Mouse (Mus musculus) macrophage (primary cell): ENCODE measurements around the gene Prkaa1. TPM values are rescaled to one million over a fixed set of nuclear protein-coding genes. Genes with fewer than 3 reads are reported as not detected.
A peak's percentile ranks its signal among the peaks of the same experiment; 100 is the strongest.

Experiments used
- H3K27ac ChIP-seq: fragments of 350-480 bp; formaldehyde crosslinking; 2 replicates; pipeline ENCODE4 v1.9.0; 2021
- H3K36me3 ChIP-seq: fragments of 350-480 bp; formaldehyde crosslinking; 2 replicates; pipeline ENCODE4 v1.9.0; 2021; ENCODE audit errors: inconsistent target
- H3K4me3 ChIP-seq: fragments of 350-480 bp; formaldehyde crosslinking; 2 replicates; pipeline ENCODE4 v1.9.0; 2021; ENCODE audit errors: inconsistent target
- H3K79me2 ChIP-seq: fragments of 350-480 bp; formaldehyde crosslinking; 2 replicates; pipeline ENCODE4 v1.9.0; 2021; ENCODE audit errors: inconsistent target
- WGBS: methylation state at CpG from one replicate; pipeline ENCODE4 v1.1.7; 2026; ENCODE audit warnings: inconsistent platforms; ENCODE audit not compliant: missing documents; 5-methylcytosine and 5-hydroxymethylcytosine counted together
- polyA plus RNA-seq: library from polyadenylated mRNA; stranded (reverse); fragments of 250-400 nt; gene quantifications from 3 replicates; pipeline ENCODE4 v1.2.4, GENCODE M21; 2018; ENCODE audit warnings: inconsistent platforms
- total RNA-seq, 78 experiments: library from RNA; depleted of rRNA; stranded (reverse); fragments of 250-400 nt; gene quantifications; 1 replicate in 9 of 78; 2 replicates in 24 of 78; 3 replicates in 43 of 78; 4 replicates in 2 of 78; pipeline ENCODE4 v1.2.4; 2018; ENCODE audit warnings: inconsistent platforms in 56 of 78

Gene Prkaa1
- total RNA-seq (2018; cell fraction: chromatin; rRNA removed), result 10 to 100 TPM; 10.4 to 40.4 (median 28.3) TPM
- 10 to 100 TPM; 19.2 to 34.7 (median 30.9) TPM for total RNA-seq (2018; cell fraction: cytosol; rRNA removed)
- 10 to 100 TPM; 13.8 to 60.4 (median 30.0) TPM for total RNA-seq (2018; cell fraction: nucleus; rRNA removed)
- polyA plus RNA-seq, result 20.7 to 31.7 TPM (median 23.3 TPM) in 3 replicates

DNA sequence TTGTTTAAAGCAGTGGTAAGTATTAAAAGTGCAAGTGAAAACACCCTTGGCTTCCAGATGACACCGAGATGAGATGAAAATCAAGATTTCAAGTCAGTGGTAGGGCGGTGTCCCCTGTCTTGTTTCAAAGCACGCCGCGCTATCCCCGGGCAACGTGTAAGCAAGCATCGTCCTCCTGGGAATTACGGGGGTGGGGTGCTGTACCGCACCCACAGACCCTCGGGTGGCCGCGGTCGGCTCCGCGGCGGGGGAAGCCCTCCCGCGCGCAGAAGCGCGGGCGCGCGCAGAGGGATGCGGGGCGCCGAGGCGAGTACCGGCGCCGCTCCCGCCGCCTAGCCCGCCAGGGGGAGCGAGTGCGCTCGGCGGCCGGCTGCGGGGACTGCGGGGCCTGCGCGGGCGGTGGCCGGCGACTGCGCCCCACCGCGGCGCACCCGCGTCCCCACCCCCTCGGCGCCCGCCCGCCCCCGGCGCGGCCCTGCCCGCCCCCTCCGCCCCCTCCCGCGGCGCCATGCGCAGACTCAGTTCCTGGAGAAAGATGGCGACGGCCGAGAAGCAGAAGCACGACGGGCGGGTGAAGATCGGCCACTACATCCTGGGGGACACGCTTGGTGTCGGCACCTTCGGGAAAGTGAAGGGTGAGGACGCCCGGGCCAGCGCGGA lies at the start of gene Prkaa1:
Gene Prkaa1 (plus strand): TSS at position 501 of the 660 bp plus-strand sequence.
- under 1% methylated on average over 65 of the region's 80 CpGs for WGBS
- Histone ChIP-seq H3K27ac (no peak within 1 kb of the TSS), H3K79me2 (peaks cover 45% of the 10 kb centered on the region), H3K36me3 (no peaks in the 10 kb centered on the region), H3K4me3 (peak within 1 kb of the TSS; percentile 63)

DNA sequence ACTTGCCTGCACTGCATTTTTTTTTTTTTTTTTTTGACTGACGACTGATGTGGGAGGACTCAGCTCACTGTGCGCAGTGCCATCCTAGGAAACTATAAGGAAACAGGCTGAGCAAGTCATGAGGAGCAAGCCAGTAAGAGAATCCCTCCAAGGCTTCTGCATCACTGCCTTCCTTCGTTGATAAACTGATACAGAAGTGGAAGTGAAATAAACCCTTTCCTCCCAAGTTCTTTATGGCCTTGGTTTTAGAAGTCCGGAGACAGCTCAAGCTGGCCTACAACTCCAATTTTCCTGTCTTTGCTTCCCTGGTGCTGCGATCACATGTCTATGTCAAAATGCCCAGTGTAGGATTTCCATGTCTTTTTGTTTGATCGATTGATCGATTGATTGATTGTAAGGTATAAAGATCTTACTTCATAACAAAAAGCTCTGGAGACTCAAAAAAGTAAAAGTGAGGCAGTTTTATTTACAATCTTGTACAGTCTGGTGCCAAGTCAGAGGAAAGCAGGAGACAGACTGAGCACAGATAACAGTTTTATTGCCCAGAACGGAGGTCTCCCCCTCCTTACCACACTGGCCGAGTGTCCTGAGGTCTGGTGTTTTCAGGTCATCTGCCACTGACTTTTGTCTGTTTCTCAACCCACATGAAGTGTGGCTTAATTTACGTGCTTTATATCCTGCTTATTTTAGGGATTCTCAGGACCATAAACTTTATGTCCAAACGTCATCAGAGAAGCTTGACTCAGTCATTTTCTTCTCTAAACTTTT lies 47.9 kb upstream of the Prkaa1 start:
- Histone ChIP-seq H3K27ac (no peak overlapping the region), H3K4me3 (no peak overlapping the region), H3K36me3 (no peaks in the 10 kb centered on the region), H3K79me2 (no peaks in the 10 kb centered on the region)
- 91% methylated on average over 11 of the region's 11 CpGs for WGBS

DNA sequence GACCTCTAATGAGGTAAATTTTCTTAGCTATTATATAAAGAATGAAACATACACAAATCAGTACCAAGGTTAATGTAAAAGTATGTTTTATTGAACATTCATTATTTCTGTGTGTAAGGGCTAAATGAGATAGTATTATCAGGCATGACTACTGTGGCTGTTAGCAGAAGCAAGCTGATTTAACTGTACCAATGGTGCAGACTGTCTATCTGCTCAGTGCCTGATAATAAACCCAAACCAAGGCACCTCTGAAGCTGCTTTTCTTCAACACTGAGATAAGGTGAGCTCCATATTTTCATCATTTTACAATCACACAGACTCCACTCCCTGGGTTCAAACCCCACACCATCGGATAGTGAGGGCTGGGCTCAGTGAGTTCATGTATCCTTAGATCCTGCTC lies 46.3 kb upstream of the Prkaa1 start:
- WGBS, result 100% methylated on average over 1 of the region's 1 CpGs

DNA sequence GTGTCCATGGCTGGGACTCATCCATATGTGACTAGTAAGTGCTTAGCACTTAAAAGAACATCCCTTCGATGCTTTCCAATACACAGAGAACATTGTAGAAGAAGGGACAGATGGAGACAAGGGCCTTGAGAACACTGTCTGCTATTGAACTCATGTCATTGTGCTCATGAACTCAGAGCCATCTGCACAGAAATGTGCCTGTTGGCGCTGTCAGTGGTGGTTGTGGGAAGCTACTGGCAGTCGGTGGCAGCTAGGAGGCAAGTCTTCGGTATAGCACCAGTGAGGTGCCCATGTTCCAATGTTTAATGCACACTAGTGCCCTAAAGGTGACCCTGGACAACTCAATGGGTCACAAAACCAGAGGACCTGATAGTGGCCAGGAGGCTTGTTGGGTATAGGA lies 41.3 kb upstream of the Prkaa1 start:
- 88% methylated on average over 4 of the region's 4 CpGs for WGBS
- Histone ChIP-seq H3K36me3 (peaks cover 9% of the 10 kb centered on the region; the same call in 1 of the 2 replicates), H3K4me3 (no peak overlapping the region), H3K79me2 (no peaks in the 10 kb centered on the region), H3K27ac (no peak overlapping the region)

More for the DNA sequence above, 46.3 kb upstream of the Prkaa1 start:
- H3K79me2 ChIP-seq, result no peaks in the 10 kb centered on the region
- no peak overlapping the region for H3K4me3 ChIP-seq
- H3K27ac ChIP-seq, result no peak overlapping the region
- no peaks in the 10 kb centered on the region for H3K36me3 ChIP-seq

DNA sequence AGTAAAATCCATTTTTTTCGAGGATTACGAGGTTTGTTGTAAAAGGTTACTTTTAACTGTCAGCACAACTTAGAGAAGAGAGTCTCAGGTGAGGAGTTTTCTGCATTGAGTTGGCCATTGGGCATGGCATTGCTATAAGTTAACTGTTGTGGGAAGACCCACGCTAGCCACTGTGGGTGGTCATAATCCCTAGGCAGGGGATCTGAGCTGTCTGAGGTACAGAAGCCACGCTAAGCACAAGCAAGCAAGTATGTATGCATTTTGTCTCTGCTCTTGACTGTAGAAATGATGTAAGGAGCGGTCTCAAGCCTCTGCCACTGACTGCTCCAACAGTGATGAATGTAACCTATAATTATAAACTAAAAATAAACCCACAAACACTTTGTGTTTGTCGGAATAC lies 37.8 kb upstream of the Prkaa1 start:
- Histone ChIP-seq H3K36me3 (peaks cover 9% of the 10 kb centered on the region; the same call in 1 of the 2 replicates), H3K27ac (no peak overlapping the region), H3K79me2 (no peaks in the 10 kb centered on the region), H3K4me3 (no peak overlapping the region)
- 90% methylated on average over 6 of the region's 6 CpGs for WGBS

DNA sequence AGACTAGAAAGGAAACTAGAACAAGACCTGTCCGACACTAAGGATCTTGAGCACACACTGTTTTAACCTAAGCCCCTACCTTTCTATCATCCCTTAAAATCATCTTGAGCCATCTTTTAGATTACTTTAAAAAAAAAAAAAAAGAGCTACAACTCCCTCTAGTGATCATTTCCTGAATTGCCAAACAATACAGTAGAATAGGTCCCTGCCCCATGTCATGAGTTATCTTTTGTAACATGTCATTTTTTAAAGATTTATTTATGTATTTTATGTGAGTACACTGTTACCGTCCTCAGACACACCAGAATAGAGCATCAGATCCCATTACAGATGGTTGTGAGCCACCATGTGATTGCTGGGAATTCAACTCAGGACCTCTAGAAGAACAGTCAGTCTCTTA lies 37.4 kb upstream of the Prkaa1 start:
- Histone ChIP-seq H3K4me3 (no peak overlapping the region), H3K79me2 (no peaks in the 10 kb centered on the region), H3K27ac (no peak overlapping the region), H3K36me3 (peaks cover 9% of the 10 kb centered on the region; the same call in 1 of the 2 replicates)
- WGBS, result 60% methylated on average over 2 of the region's 2 CpGs

DNA sequence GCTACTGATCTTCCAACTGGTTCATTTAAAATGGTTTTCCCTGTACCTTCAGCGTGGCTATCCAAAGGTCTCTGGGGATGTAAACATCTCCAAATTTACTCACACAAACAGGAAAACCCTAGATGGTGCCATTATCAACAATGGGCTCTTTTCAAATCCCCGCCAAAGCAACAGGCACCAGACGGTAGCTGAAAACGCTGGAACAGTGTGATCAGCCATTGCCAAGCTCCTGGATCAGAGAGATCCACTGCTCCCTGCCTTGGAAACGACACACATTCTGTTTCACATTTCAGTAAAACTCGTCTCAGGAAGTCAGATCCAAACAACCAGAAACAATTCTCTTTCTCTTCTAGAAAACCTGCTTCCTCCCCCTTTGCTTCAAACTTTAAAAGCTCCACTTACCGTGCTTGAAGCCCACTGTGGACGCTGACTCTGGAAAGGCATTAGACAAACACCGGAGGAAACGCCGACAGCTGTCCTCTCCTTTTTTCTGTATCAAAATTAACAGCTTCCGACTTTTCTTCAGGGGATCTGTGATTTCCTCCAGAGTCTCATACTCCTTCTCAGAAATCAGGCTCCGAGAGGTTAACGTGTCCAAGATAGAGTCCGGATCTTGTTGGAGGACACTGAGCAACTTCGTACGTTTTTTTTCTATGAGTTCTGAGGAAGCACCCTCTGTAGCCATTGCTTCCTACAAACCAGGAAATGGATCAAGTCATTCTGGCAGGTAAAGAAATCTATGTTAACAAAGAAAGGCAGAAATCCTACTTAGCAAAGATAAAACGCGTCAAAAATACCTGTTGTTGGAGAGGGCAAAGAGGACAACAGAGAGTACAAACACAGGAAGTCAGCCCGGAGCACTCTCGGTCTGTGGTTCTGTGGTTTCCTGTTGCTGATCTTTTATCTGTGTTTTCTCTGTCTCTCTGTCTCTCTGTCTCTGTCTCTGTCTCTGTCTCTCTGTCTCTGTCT lies 35.7 kb upstream of the Prkaa1 start, which contains the start of gene Card6:
Gene Card6 (minus strand): TSS at position 854 of the 969 bp plus-strand sequence.
- Histone ChIP-seq H3K4me3 (peak within 1 kb of the TSS; percentile 51), H3K79me2 (no peaks in the 10 kb centered on the region), H3K27ac (no peak within 1 kb of the TSS), H3K36me3 (peaks cover 9% of the 10 kb centered on the region; the same call in 1 of the 2 replicates)
- 8% methylated on average over 21 of the region's 21 CpGs for WGBS

DNA sequence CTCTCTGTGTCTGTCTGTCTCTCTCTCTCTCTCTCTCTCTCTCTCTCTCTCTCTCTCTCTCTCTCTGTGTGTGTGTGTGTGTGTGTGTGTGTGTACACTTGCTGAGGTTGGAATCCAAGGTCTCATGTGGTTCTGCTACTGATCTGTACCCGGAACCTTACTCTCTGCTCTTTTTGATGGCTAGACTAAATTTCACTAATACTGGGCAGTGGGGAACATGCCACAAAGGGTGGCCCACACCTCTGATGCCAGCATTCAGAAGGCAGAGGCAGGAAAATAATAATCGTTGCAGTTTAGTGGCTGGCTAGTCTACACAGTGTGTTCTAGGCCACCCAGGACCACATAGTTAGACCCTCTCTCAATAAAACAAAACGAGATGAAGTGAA lies 35.0 kb upstream of the Prkaa1 start:
- 25% methylated on average over 3 of the region's 3 CpGs for WGBS
- no peak overlapping the region for H3K27ac ChIP-seq
- H3K4me3 ChIP-seq, result peak overlapping the region; percentile 51; the same call in 1 of the 2 replicates
- peaks cover 9% of the 10 kb centered on the region; the same call in 1 of the 2 replicates for H3K36me3 ChIP-seq
- H3K79me2 ChIP-seq, result no peaks in the 10 kb centered on the region

DNA sequence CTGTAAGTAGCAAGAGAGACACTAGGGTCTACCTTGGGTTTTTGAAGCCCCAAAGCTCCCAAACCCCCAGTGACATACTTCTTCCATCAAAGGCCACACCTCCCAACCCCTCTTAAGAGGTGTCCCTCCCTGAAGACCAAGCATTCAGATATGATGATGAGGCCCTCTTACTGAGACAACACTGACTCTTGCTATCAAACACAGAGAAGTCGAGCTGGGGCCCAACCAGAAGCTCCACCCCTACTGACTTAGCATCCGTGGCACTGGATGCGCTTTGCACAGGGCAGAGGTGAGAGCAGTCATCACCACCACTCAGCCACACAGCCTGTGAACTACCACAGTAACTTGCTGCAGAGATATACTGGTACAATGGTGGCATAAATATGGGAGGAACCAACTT lies 31.0 kb upstream of the Prkaa1 start:
- peaks cover 18% of the 10 kb centered on the region for H3K79me2 ChIP-seq
- no peak overlapping the region for H3K4me3 ChIP-seq
- 0 out of 2 replicates have a peak, but pooled peaks cover 1% of the 10 kb centered on the region for H3K36me3 ChIP-seq
- H3K27ac ChIP-seq, result no peak overlapping the region
- 92% methylated on average over 3 of the region's 3 CpGs for WGBS

DNA sequence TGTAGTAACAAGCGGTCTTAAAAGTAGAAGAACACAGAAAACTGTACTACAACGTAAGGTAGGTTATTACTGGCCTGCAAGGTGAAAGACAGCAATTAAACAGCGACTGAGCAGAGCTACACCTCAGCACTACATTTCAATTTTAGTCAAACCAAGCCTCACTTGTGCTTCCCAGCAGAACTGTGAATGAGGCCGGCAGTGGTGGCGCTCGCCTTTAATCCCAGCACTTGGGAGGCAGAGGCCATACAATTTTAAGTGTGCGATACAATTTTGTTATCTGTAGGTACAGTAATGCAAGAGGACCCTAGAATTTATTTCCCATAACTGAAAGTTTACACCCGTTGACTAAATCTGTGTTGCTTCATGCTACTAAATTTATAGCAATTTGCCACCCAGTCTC lies 28.5 kb upstream of the Prkaa1 start:
- WGBS, result 78% methylated on average over 8 of the region's 8 CpGs
- peak overlapping the region; percentile 61 for H3K4me3 ChIP-seq
- 0 out of 2 replicates have a peak overlapping the region, but pooled peaks have one; percentile 66 for H3K27ac ChIP-seq
- H3K36me3 ChIP-seq, result peaks cover 26% of the 10 kb centered on the region; the same call in 1 of the 2 replicates
- peaks cover 38% of the 10 kb centered on the region for H3K79me2 ChIP-seq

DNA sequence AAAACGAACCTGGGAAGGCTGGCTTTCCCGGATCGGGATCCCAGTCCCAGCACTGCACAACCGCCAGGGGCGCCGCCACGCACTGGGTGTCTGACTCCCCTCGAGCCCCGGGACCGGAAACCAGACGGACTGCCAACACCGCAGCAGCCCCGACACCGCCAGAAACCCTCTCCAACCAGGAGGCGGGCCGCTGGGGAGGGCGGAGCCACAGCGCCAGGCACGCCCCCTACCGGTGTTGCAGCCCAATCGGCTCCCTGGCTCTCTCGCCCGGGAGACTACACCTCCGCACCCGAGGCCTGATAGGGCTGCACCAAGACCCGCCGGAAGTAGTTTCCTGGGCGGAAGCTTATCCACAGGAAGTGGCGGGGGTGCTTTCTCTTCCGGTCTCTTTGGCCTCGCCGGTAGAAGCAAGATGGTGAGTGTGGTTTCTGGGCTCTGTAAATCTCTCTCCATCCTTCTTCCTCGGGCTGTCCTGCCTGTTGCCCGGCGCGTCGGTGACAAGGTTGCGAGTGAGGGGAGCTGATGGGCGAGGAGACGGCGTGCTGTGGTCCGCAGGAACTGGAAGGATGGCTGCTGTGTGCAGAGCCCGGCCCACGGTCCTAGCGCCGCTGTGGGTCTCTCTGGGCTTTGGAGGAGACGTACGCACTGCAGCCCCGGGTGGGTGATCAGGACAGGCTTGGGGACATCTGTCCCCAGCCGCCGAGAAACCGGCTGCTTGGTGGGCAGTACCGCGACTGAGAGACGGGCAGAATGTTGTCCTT lies 27.2 kb upstream of the Prkaa1 start, which contains the start of gene Rpl37:
Gene Rpl37 (plus strand): TSS at position 376 of the 761 bp plus-strand sequence.
- under 1% methylated on average over 55 of the region's 55 CpGs for WGBS
- peak within 1 kb of the TSS; percentile 91 for H3K4me3 ChIP-seq
- peaks cover 33% of the 10 kb centered on the region; the same call in 1 of the 2 replicates for H3K36me3 ChIP-seq
- H3K27ac ChIP-seq, result peak within 1 kb of the TSS; percentile 66
- H3K79me2 ChIP-seq, result peaks cover 38% of the 10 kb centered on the region

DNA sequence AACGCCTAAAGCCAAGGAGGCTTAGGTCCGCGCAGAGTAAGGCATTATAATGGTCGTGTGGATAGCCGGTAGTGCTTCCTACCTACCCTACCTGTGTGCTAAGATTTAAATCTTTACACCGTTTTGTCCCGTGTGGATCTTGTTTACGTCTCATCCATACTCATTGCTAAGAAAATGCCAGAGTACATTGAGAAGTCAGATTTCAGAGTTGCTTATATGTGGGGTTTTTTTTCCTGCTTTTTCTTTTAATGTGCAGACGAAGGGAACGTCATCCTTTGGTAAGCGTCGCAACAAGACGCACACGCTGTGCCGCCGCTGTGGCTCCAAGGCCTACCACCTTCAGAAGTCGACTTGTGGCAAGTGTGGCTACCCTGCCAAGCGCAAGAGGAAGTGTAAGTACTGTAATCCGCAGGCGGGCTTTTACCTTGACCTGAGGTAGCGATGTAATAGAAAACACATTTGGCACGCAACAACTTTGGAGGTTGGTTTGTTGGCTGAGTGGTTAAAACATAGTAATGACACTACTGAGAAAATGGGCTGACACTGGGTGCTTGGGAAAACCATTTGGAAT lies 26.5 kb upstream of the Prkaa1 start:
- under 1% methylated on average over 16 of the region's 22 CpGs for WGBS
- Histone ChIP-seq H3K4me3 (peak overlapping the region; percentile 91), H3K36me3 (peaks cover 36% of the 10 kb centered on the region; the same call in 1 of the 2 replicates)

DNA sequence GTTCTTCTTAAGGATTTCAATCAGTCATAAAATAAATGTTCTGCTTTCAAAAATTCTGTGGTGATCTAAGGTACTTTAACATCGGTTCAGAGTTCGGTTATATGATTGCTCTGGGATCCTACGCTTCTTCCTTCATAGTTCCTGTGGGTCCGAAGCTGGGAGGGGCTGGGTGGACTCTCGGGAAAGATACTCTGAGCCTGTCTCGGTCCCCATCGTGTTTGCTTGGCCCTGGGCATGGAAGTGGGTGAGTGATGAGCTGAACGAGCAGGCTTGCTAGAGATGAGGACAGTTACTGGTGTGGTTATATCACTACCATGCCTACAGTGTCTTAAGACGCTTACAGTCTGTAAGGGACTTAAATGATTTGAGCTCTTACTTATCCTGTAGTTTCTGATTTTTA lies 25.0 kb upstream of the Prkaa1 start:
- H3K36me3 ChIP-seq, result peaks cover 36% of the 10 kb centered on the region; the same call in 1 of the 2 replicates
- WGBS, result 90% methylated on average over 8 of the region's 9 CpGs
- H3K79me2 ChIP-seq, result peaks cover 38% of the 10 kb centered on the region
- no peak overlapping the region for H3K27ac ChIP-seq
- no peak overlapping the region for H3K4me3 ChIP-seq

More for the DNA sequence above, 26.5 kb upstream of the Prkaa1 start:
- Histone ChIP-seq H3K79me2 (peaks cover 38% of the 10 kb centered on the region), H3K27ac (peak overlapping the region; percentile 65)
